Mouse (Mus musculus) embryo, embryonic 11.5 days (tissue): ENCODE measurements around the gene Rnf223.
"Not testable (repeated sequence)": the region's sequence is repeated elsewhere in the genome, so short reads cannot be mapped to it uniquely, and the experiment has no call there.

Experiments used
- DNase-seq: peaks from one replicate; pipeline ENCODE4 v3.0.0-alpha.2; 2012; ENCODE audit warnings: low read depth, low spot score

Gene Rnf223

GRCm38 (mm10) chr4:156128746-156129145 is 1.6 kb upstream of the Rnf223 start:
- no peak for DNase-seq

DNA sequence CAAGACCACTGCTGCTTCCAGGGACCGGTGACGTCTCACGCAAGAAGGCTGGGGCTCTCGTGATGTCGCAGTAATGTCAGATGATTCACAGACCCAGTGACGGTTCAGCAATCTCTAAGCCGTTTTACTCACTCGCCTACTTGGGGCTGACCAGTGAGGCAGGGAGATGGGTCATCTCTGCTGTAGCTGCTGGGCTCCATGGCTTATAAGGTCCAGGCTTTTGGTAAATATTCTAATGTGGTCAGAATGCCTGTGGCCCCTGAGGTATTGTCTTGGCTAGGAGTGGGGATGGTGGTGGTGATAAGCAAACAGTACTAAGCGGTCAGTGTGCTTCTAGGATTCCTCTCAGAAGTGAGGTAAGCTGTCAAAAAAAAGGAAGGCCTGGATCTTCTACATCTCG is 627 bp downstream of the Rnf223 start:
- no peak for DNase-seq

DNA sequence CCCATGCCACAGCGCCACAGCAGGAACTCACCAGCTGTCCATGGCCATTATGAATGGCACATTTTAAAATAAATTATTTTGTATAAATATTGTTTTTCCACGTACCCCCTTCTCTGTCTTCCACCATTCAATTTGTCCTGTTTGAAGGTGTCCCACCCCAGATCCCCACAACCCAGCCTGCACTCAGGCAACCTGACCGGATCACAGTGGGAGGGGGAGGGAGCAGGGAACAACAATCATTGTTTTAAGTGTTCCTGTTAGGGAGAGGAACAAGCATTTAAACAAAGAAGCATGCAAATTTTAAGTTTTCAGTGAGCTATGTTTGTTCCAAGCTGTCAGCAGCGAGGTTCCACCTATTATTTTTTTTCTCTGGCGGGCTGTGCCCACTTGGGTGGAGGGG is 3.0 kb downstream of the Rnf223 start:
- DNase-seq, result no peak

DNA sequence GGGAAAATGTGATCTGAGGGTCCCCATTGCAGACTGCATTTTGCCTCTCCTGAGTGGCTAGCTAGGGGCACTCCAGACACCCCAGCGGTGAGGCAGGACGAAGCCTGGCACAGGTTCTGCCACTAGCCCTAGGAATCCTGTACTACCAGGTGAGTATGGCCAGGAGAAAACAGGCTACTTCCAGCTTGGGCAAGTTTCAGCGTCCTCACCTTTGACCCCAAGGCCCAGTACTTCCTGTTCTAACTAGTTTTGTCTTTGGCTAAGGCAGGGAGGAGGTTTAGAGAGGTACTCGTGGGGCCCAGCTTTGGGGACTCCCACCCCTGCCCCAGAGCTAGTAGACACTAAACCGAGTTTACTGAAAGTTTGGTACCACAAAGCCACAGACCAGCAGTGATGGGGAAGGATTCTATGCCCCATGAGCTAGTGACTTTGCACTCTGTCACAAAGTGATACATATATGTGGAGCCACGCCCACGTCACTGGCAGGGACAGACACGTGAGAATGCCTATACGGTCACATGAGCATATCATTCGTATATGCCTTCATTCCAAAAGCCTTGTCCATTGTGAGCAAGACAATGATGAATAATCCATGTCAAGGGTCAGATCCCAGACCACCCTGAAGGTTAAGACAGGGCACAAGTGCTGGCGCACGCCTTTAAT is 3.8 kb downstream of the Rnf223 start:
- DNase-seq, result no peak

- DNase-seq, result no peak
Measured at GRCm38 (mm10) chr4:156135112-156135511, 4.8 kb downstream of the Rnf223 start.

- DNase-seq, result no peak
Measured at GRCm38 (mm10) chr4:156135801-156136200, 5.5 kb downstream of the Rnf223 start.

- no peak for DNase-seq
Measured at GRCm38 (mm10) chr4:156136285-156137100, 6.2 kb downstream of the Rnf223 start.

DNA sequence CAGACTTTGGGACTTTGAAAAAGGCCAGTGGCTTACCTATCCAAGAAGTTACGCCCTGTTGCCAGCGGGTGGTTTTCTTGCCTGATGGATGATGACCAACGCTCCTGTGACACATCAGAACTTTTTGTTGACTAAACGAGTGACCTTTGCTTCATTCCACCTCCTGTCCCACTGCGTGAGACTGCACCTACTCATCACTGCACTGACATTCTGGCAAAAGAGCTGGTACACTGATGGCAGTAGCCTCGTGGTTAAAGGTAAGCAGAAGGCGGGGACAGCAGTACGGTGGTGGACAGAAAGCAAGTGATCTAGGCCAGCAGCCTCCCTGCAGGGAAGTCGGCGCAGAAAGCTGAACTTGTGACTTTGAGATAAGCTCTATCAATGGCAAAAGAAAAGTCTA is 20.6 kb downstream of the Rnf223 start:
- not testable (repeated sequence) for DNase-seq

GRCm38 (mm10) chr4:156154771-156155170 is 24.5 kb downstream of the Rnf223 start:
- DNase-seq, result no peak

DNA sequence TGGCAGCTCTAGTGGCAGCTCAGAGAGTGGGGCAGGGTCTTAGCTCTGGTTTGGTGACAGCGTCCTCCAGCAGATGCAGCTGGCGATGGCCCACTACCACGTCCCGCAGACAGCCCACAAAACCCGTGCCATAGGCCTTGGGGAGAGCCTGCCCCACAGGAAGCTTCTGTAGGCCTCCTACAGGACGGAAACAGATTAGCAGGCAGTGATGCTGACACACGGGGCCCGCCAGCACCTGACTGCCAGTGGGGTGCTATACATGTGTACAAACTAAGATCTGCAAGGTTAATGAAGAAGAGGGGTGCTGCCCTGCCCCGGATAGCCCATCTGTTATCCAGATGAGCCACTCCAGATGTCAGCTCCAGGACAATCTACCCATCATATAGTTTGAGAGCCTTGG is 36.2 kb downstream of the Rnf223 start:
- no peak for DNase-seq

- DNase-seq, result no peak
Measured at GRCm38 (mm10) chr4:156168611-156169010, 38.3 kb downstream of the Rnf223 start.

DNA sequence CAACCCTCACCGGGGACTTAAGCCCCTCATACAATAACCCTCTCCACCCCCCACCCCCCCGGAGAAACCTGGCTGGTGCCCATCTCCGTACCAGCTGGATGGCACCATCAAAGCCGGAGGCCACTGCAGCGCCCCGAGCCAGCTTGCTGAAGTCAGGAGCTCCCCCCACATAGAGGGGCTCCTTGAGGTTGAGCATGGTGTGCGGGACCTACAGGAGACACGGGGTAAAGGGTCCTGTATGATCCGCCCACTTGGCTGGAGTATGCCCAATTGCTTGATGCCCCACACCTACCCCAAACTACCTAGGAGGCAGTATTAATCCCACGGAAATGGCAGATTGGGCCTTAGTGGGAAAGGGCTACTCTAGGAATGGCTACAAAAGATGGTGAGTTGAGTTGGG is 38.8 kb downstream of the Rnf223 start:
- no peak for DNase-seq

DNA sequence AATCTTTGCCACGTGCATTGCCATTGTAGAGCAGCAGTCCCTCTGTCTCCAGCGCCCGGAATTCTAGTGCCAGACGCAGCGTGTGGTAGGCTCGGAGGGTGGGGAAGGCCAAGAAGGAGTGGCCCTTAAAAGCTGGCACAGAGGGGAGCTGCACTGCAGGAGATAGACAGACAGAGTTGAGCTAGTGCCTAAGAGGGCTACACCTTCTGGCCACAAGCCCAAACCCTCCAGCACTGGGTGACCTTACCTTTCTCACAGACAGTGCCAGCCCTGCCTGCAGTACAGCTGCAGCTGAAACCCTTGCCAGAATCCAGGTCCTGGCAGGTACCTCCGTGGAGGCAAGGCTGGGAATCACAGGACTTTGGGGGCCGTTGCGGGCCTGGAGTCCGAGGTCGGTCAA is 41.5 kb downstream of the Rnf223 start:
- DNase-seq, result no peak

DNA sequence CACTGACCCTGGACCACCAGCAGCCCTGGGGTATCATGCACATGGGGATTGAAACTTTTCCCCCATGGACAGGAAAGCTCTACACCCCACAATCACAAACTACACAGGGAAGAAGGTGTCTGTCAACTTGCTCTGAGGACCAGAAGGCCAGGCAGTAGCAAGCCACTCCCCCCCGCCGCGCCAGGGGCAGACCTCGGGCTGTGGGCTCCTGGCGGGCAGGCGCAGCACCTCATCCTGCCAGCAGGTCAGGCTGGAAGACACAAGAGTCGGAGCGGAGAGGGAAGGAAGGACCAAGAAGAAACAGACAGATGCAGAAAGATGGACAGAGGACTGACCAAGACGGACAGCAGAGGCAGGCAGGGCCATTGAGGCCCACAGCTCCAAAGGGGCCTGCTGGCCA is 47.3 kb downstream of the Rnf223 start:
- no peak for DNase-seq
